Mouse (Mus musculus) bone marrow, adult 2 months (tissue): Measurements from ENCODE around the gene Sv2c. TPM values are rescaled to one million over a fixed set of nuclear protein-coding genes. Genes with fewer than 3 reads are reported as not detected.

Source experiments
- H3K27ac ChIP-seq: fragments of 200-500 bp; 2 replicates; pipeline ENCODE4 v1.5.1; 2012; ENCODE audit warnings: low read depth, mild to moderate bottlenecking, control low read depth, inconsistent platforms, low read length; ENCODE audit not compliant: control insufficient read depth, poor library complexity, insufficient read depth
- H3K4me1 ChIP-seq: fragments of 200-500 bp; 2 replicates; pipeline ENCODE4 v1.6.1; 2011; ENCODE audit warnings: low read length; ENCODE audit not compliant: control insufficient read depth, insufficient read depth
- H3K4me3 ChIP-seq: fragments of 200-500 bp; replicated peaks from 2 replicates; pipeline ENCODE3; 2011; ENCODE audit warnings: mild to moderate bottlenecking, low read depth, low read length, control low read depth; ENCODE audit not compliant: control insufficient read depth
- CTCF ChIP-seq: fragments of 200-500 bp; IDR thresholded peaks from 2 replicates; pipeline ENCODE4 v1.5.1; 2011; ENCODE audit warnings: low read length, control low read depth; ENCODE audit not compliant: control insufficient read depth, insufficient read depth
- POLR2A ChIP-seq: fragments of 200-500 bp; IDR thresholded peaks from 2 replicates; pipeline ENCODE4 v1.6.1; 2011; ENCODE audit warnings: low read depth, mild to moderate bottlenecking, control low read depth, low read length, borderline replicate concordance; ENCODE audit not compliant: control insufficient read depth
- WGBS: fragments of 180-500 bp; shearing (Covaris S2); methylation state at CpG from one replicate; pipeline ENCODE4 v1.1.7; 2018; 5-methylcytosine and 5-hydroxymethylcytosine counted together
- polyA plus RNA-seq: library from polyadenylated mRNA; stranded (reverse); fragments of >200 nt; gene quantifications from 2 replicates; pipeline ENCODE4 v1.2.4, GENCODE M21; 2011; ENCODE audit warnings: low replicate concordance; ENCODE audit not compliant: missing spikeins, insufficient read depth, insufficient read length

The Sv2c gene
- polyA plus RNA-seq = 1.3 TPM in 1 of 2 replicates, not detected in the other

DNA sequence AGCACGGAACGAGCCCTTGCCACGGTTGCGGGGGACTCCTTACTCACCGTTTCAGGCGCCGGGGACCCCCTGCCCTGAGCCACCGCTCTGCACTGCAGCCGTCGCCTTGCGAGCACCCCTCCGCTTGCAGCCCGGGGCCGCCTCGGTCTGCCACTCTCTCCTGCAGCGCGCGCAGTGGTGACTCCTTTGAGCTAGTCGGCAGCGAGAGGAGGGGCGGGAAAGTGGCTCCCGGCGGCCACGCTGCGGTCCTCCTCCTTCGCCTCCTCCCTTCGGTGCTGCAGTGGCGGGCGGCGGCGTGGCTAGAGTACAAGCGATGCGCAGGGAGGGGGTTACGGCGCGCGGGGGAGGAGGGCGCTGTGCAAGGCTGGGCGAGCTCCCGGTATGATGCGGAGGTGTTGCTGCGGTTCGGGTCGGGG, at the start of gene Sv2c:
Gene Sv2c (minus strand): TSS at position 177 of the 416 bp plus-strand sequence.
- Histone ChIP-seq H3K4me1 (no peaks in the 10 kb centered on the region), H3K4me3 (no peak within 1 kb of the TSS), H3K27ac (no peak within 1 kb of the TSS)
- 1% methylated on average over 38 of the region's 44 CpGs for WGBS
- TF ChIP-seq POLR2A (no peak), CTCF (no peak)

DNA sequence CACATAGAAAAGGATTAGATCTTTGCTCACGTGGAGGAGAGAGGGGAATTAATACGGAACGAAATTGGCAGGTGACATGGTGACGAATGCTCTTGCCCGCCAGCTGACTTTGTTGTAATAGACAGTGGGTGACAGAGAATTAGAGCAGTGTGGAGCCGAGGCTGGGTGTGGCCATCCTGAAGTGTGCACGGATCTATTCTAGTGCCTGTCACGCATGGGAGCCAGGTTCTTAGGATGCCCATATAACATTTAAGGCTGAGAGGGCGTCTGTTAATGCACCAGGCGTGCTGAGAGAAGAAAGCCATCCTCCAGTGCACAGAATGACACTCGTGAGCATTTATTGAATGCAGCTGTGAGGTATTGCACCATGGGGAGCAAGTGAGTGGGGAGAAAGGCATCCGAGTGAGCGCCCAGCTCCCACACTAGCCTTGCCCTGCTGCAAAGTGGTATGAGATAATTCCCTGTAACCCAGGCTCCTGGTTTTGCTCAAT, 48.3 kb upstream of the Sv2c start:
- 74% methylated on average over 13 of the region's 13 CpGs for WGBS
- Histone ChIP-seq H3K27ac (no peak overlapping the region), H3K4me1 (no peaks in the 10 kb centered on the region), H3K4me3 (no peak overlapping the region)
- TF ChIP-seq CTCF (no peak), POLR2A (no peak)

DNA sequence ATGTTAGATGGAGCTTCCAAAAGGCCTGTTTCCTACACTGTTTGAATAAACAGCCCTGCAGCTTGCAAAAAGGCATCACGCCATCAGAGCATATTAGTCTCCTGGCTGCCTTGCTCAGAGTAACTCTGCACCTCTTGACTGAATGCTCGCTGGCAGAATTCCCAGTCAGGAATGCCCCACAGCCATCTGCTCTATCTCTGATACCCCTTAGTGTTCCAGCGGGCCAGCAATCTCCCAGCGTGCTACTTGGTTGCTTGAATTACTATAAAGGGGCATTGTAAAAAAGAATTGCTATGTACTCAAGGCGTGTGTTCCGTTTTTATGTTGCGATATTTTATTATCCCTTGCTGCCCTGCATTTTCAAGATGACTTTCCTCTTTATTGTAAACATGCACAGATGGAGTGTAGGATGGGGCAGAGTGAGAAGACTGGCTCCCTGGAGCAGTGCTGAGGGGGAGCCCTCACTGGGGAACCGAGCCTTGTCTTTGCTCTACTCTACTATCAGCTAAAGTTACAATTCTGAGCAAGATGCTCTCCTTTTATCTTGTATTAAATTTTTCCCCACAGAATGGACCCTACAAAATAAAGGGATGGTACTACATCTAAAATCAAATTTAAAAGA, 43.3 kb upstream of the Sv2c start:
- 84% methylated on average over 8 of the region's 8 CpGs for WGBS
- H3K4me1 ChIP-seq = no peaks in the 10 kb centered on the region
- H3K4me3 ChIP-seq = no peak overlapping the region
- TF ChIP-seq CTCF = no peak
- TF ChIP-seq POLR2A = no peak
- H3K27ac ChIP-seq = no peak overlapping the region

GRCm38 (mm10) chr13:96173686-96174085, 41.3 kb upstream of the Sv2c start:
- TF ChIP-seq POLR2A (no peak), CTCF (no peak)
- Histone ChIP-seq H3K27ac (no peak overlapping the region), H3K4me3 (no peak overlapping the region), H3K4me1 (no peaks in the 10 kb centered on the region)
- WGBS = 46% methylated on average over 3 of the region's 3 CpGs

- H3K4me1 ChIP-seq = no peaks in the 10 kb centered on the region
- TF ChIP-seq POLR2A = no peak
- TF ChIP-seq CTCF = no peak
- H3K4me3 ChIP-seq = no peak overlapping the region
- WGBS = 22% methylated on average over 3 of the region's 3 CpGs
- H3K27ac ChIP-seq = no peak overlapping the region
These were observed 39.9 kb upstream of the Sv2c start for GRCm38 (mm10) chr13:96172290-96172689.

GRCm38 (mm10) chr13:96168991-96169665, 36.8 kb upstream of the Sv2c start:
- TF ChIP-seq CTCF (no peak), POLR2A (no peak)
- no peaks in the 10 kb centered on the region for H3K4me1 ChIP-seq
- 84% methylated on average over 11 of the region's 11 CpGs for WGBS
- no peak overlapping the region for H3K27ac ChIP-seq
- H3K4me3 ChIP-seq = no peak overlapping the region

- no peak overlapping the region for H3K4me3 ChIP-seq
- H3K4me1 ChIP-seq = no peaks in the 10 kb centered on the region
- TF ChIP-seq CTCF (no peak), POLR2A (no peak)
- no peak overlapping the region for H3K27ac ChIP-seq
- 67% methylated on average over 2 of the region's 2 CpGs for WGBS
These were observed 34.2 kb upstream of the Sv2c start for GRCm38 (mm10) chr13:96166593-96166992.

DNA sequence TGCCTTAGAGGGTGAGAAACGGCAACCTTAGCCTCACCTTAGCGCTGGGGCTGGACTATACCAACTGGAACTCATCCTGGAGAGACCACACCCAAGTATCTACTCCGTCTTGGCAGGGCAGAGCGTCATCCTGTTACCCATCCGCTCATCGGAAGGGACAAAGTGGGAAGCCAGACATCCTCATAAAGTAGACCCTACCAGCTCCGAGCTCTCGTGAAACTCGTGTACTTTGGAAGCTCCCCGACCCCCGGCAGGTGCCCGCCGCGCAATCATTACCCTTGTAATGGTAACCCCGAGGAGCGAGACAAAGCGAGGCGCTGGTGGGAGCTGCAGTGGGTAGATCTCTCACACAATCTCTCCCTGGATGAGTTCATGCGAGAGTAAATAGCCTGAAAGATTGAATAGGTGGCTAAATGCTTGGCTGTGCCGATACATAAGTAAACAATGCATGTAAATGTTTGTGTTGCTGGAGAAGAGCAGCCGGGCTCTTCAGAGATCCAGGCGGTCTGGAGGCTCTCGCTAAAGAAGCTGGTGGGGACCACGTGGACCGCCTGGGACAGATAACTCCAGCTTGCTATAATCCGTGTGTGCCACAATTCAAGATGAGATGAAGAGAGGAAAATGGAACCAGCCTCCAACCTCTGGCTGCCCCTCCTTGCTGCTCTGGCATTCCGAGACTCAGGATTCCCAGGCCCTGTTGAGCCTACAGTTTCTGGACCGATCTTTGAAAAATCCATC, 1.2 kb upstream of the Sv2c start:
- no peak overlapping the region for H3K27ac ChIP-seq
- TF ChIP-seq POLR2A (no peak), CTCF (no peak)
- 11% methylated on average over 28 of the region's 28 CpGs for WGBS
- no peaks in the 10 kb centered on the region for H3K4me1 ChIP-seq
- H3K4me3 ChIP-seq = no peak overlapping the region

GRCm38 (mm10) chr13:96132833-96133232, 456 bp upstream of the Sv2c start:
- TF ChIP-seq POLR2A (no peak), CTCF (no peak)
- Histone ChIP-seq H3K4me3 (no peak overlapping the region), H3K27ac (no peak overlapping the region), H3K4me1 (no peaks in the 10 kb centered on the region)
- 3% methylated on average over 15 of the region's 15 CpGs for WGBS
